In genomic region chr13:22043503-22044431, GRCm38 (mm10) we compare ENCODE assay signal across 8 mouse cellular contexts. TPM values are rescaled to one million over a fixed set of nuclear protein-coding genes. Genes with fewer than 3 reads are reported as not detected.
DNase-seq lines count a peak whose midpoint lies in the region; ATAC-seq and TF ChIP-seq lines count a peak whose summit lies in the region.

No protein-coding gene starts in this region.

- H3K4me1 ChIP-seq in heart, embryonic 10.5 days = peaks cover 6% of the 10 kb centered on the region; the same call in 1 of the 2 replicates
- H3K4me1 ChIP-seq in ES-E14 (ENCODE audit: control insufficient read depth in 2 of 2, insufficient read depth in 2 of 2, low read length in 2 of 2, poor library complexity in 1 of 2) = no peaks in the 10 kb centered on the region
- peaks cover 23% of the 10 kb centered on the region for H3K4me1 ChIP-seq in embryonic facial prominence, embryonic 14.5 days (ENCODE audit: control insufficient read depth, insufficient read depth, low read length)
- peaks cover 14% of the 10 kb centered on the region for H3K4me1 ChIP-seq in intestine, embryonic 16.5 days (ENCODE audit: control insufficient read depth, insufficient read depth, low read length)
- H3K4me1 ChIP-seq in midbrain, embryonic 13.5 days (replicated peaks) = peaks cover 27% of the 10 kb centered on the region

- H3K9me3 ChIP-seq in heart, embryonic 10.5 days = no peaks in the 10 kb centered on the region
- H3K9me3 ChIP-seq in ES-E14 (ENCODE audit: control insufficient read depth, insufficient read depth, low read depth, low read length) = no peaks in the 10 kb centered on the region
- H3K9me3 ChIP-seq in embryonic facial prominence, embryonic 14.5 days (ENCODE audit: control insufficient read depth, low read length) = no peaks in the 10 kb centered on the region
- H3K9me3 ChIP-seq in intestine, embryonic 16.5 days (ENCODE audit: control insufficient read depth, low read length) = no peaks in the 10 kb centered on the region
- H3K9me3 ChIP-seq in midbrain, embryonic 13.5 days = no peaks in the 10 kb centered on the region

- H3K36me3 ChIP-seq in heart, embryonic 10.5 days = no peaks in the 10 kb centered on the region
- no peaks in the 10 kb centered on the region for H3K36me3 ChIP-seq in ES-E14 (ENCODE audit: control insufficient read depth, insufficient read depth, low read length, poor library complexity, severe bottlenecking)
- H3K36me3 ChIP-seq in embryonic facial prominence, embryonic 14.5 days (ENCODE audit: control insufficient read depth, insufficient read depth, low read length) = no peaks in the 10 kb centered on the region
- no peaks in the 10 kb centered on the region for H3K36me3 ChIP-seq in intestine, embryonic 16.5 days (ENCODE audit: control insufficient read depth, insufficient read depth, low read length)
- H3K36me3 ChIP-seq in midbrain, embryonic 13.5 days = no peaks in the 10 kb centered on the region

- H3K27me3 ChIP-seq in heart, embryonic 10.5 days (ENCODE audit: insufficient read depth, poor library complexity, severe bottlenecking) = no peaks in the 10 kb centered on the region
- no peaks in the 10 kb centered on the region for H3K27me3 ChIP-seq in embryonic facial prominence, embryonic 14.5 days (replicated peaks; ENCODE audit: control insufficient read depth, insufficient read depth, low read length)
- H3K27me3 ChIP-seq in intestine, embryonic 16.5 days (replicated peaks; ENCODE audit: control insufficient read depth, insufficient read depth, low read length) = no peaks in the 10 kb centered on the region
- H3K27me3 ChIP-seq in midbrain, embryonic 13.5 days = no peaks in the 10 kb centered on the region

- intact Hi-C loops in heart, postnatal 14 days (cut with DNase I) = loop anchor here (5.0 to 10.0 kb wide), 4 partner anchors 1551 to 1719 kb away; partner anchors contain the start of genes Hist1h1a, Hist1h2ac, Hist1h2bb and Hist1h2bc

- in situ Hi-C loops in ES-E14 (cut with MboI; ENCODE audit: low sequenced_read_pairs in 2 of 2, unreplicated experiment in 2 of 2) = loop anchor here (25.0 kb wide), 6 partner anchors 306 to 1719 kb away; partner anchors contain the start of genes Abt1 (in 1 of the 2), Hist1h1a (in 1 of the 2), Hist1h1d (in 1 of the 2) and Hist1h1t (in 1 of the 2)

- peak; percentile 73 for DNase-seq in heart, embryonic 10.5 days (ENCODE audit: low spot score)
- DNase-seq in heart, postnatal 14 days = no peak
- no peak for DNase-seq in ES-E14 (ENCODE audit: low read depth, low spot score)
- peak; percentile 89 for DNase-seq in embryonic facial prominence, embryonic 14.5 days (ENCODE audit: low spot score)
- no peak for DNase-seq in ovary, postnatal 14 days (ENCODE audit: low spot score)
- DNase-seq in natural killer cell, adult 2 months (ENCODE audit: low spot score in 2 of 2) = no peak

- H3K27ac ChIP-seq in heart, embryonic 10.5 days = peak overlapping the region; percentile 67; the same call in 1 of the 2 replicates
- H3K27ac ChIP-seq in ES-E14 (ENCODE audit: insufficient read depth, low read depth, low read length, poor library complexity, severe bottlenecking) = no peak overlapping the region; the same call in 1 of the 2 replicates
- peak overlapping the region; percentile 83 for H3K27ac ChIP-seq in embryonic facial prominence, embryonic 14.5 days (replicated peaks; ENCODE audit: low read depth, low read length)
- H3K27ac ChIP-seq in intestine, embryonic 16.5 days (ENCODE audit: low read length) = peak overlapping the region; percentile 57
- peak overlapping the region; percentile 84 for H3K27ac ChIP-seq in midbrain, embryonic 13.5 days

- H3K4me3 ChIP-seq in heart, embryonic 10.5 days = peak overlapping the region; percentile 53
- peak overlapping the region; percentile 30 to 47 for H3K4me3 ChIP-seq in ES-E14 (ENCODE audit: insufficient read depth in 1 of 2, low read depth in 1 of 2, low read length in 2 of 2, poor library complexity in 1 of 2, severe bottlenecking in 1 of 2)
- peak overlapping the region; percentile 41 for H3K4me3 ChIP-seq in embryonic facial prominence, embryonic 14.5 days (ENCODE audit: low read depth, low read length)
- H3K4me3 ChIP-seq in intestine, embryonic 16.5 days (ENCODE audit: low read length) = peak overlapping the region; percentile 45
- H3K4me3 ChIP-seq in midbrain, embryonic 13.5 days (replicated peaks) = peak overlapping the region; percentile 43

- WGBS in heart, embryonic 10.5 days = 3% methylated on average over 10 of the region's 14 CpGs
- 1% methylated on average over 5 of the region's 14 CpGs for WGBS in embryonic facial prominence, embryonic 14.5 days
- WGBS in intestine, embryonic 16.5 days = under 1% methylated on average over 9 of the region's 14 CpGs
- under 1% methylated on average over 13 of the region's 14 CpGs for WGBS in midbrain, embryonic 13.5 days

- H3K9ac ChIP-seq in ES-E14 (ENCODE audit: insufficient read depth, low read depth, low read length, poor library complexity, severe bottlenecking) = peak overlapping the region; percentile 56; the same call in 1 of the 2 replicates
- peak overlapping the region; percentile 61 for H3K9ac ChIP-seq in embryonic facial prominence, embryonic 14.5 days (ENCODE audit: low read depth, low read length)
- peak overlapping the region; percentile 51; the same call in 1 of the 2 replicates for H3K9ac ChIP-seq in intestine, embryonic 16.5 days (ENCODE audit: low read depth, low read length)
- peak overlapping the region; percentile 62 for H3K9ac ChIP-seq in midbrain, embryonic 13.5 days (replicated peaks)

- peak overlapping the region; percentile 61 for H3K4me2 ChIP-seq in embryonic facial prominence, embryonic 14.5 days (ENCODE audit: low read depth, low read length)
- peak overlapping the region; percentile 64 for H3K4me2 ChIP-seq in intestine, embryonic 16.5 days (ENCODE audit: low read depth, low read length)
- H3K4me2 ChIP-seq in midbrain, embryonic 13.5 days (replicated peaks) = peak overlapping the region; percentile 67

- ATAC-seq in embryonic facial prominence, embryonic 14.5 days (ENCODE audit: low read depth) = 0 out of 2 replicates have a peak, but pooled peaks have one; percentile 1
- ATAC-seq in intestine, embryonic 16.5 days = peak; percentile 10
- peak; percentile 32 for ATAC-seq in midbrain, embryonic 13.5 days

TF ChIP-seq in ES-E14, 5 proteins besides CTCF, POLR2A, EP300 and RAD21:
- TF ChIP-seq MAFK (IDR thresholded peaks at IDR 0.05; ENCODE audit: insufficient read depth, low read depth, low read length) = no peak
- no peak for TF ChIP-seq CHD2 (IDR thresholded peaks at IDR 0.05; ENCODE audit: low read depth, low read length)
- no peak for TF ChIP-seq ZC3H11A (IDR thresholded peaks at IDR 0.05; ENCODE audit: borderline replicate concordance, low read depth, low read length)
- TF ChIP-seq HCFC1 (IDR thresholded peaks at IDR 0.05; ENCODE audit: borderline replicate concordance, insufficient read depth, low read length) = no peak
- TF ChIP-seq ZNF384 (IDR thresholded peaks at IDR 0.05; ENCODE audit: low read depth, low read length) = no peak

RNA-seq across cellular contexts. Expression of gene Hist1h2bj, which starts 0.8 kb away (rescaled TPM):
- polyA plus RNA-seq in heart, embryonic 10.5 days (2016; fragmentation: Nextera tagmentation; extraction: Ambion mirVana) = 8.3 and 12.9 TPM in 2 replicates
- 10 to 100 TPM; 36.4 to 83.6 TPM for total RNA-seq in heart, postnatal 14 days (2021)
- 1,371 and 1,735 TPM in 2 replicates for total RNA-seq in ES-E14 (2012; rRNA removed)
- polyA plus RNA-seq in embryonic facial prominence, embryonic 14.5 days (2014; fragmentation: Nextera tagmentation; extraction: Ambion mirVana) = 3.4 and 7.4 TPM in 2 replicates
- polyA plus RNA-seq in intestine, embryonic 16.5 days (2015; fragmentation: Nextera tagmentation; extraction: Ambion mirVana) = 4.7 and 7.7 TPM in 2 replicates
- 7.6 and 8.3 TPM in 2 replicates for polyA plus RNA-seq in midbrain, embryonic 13.5 days (2015; fragmentation: Nextera tagmentation; extraction: Ambion mirVana)

RNA-seq across cellular contexts. Expression of gene Hist1h2ag, which starts 1.0 kb away (rescaled TPM):
- polyA plus RNA-seq in heart, embryonic 10.5 days (2016; fragmentation: Nextera tagmentation; extraction: Ambion mirVana) = 18.7 and 42.5 TPM in 2 replicates
- total RNA-seq in heart, postnatal 14 days (2021) = 100 to 1,000 TPM in 1 of 2 experiments, 10 to 100 TPM in 1; 44.4 to 112 TPM
- 786 and 868 TPM in 2 replicates for total RNA-seq in ES-E14 (2012; rRNA removed)
- polyA plus RNA-seq in embryonic facial prominence, embryonic 14.5 days (2014; fragmentation: Nextera tagmentation; extraction: Ambion mirVana) = 24.9 and 28.8 TPM in 2 replicates
- polyA plus RNA-seq in intestine, embryonic 16.5 days (2015; fragmentation: Nextera tagmentation; extraction: Ambion mirVana) = 17.4 and 30.0 TPM in 2 replicates
- 17.7 and 21.2 TPM in 2 replicates for polyA plus RNA-seq in midbrain, embryonic 13.5 days (2015; fragmentation: Nextera tagmentation; extraction: Ambion mirVana)

RNA-seq across cellular contexts. Expression of gene Hist1h4i, which starts 2.6 kb away (rescaled TPM):
- 10.6 and 21.8 TPM in 2 replicates for polyA plus RNA-seq in heart, embryonic 10.5 days (2016; fragmentation: Nextera tagmentation; extraction: Ambion mirVana)
- total RNA-seq in heart, postnatal 14 days (2021) = 10 to 100 TPM; 29.6 to 55.4 TPM
- 814 and 830 TPM in 2 replicates for total RNA-seq in ES-E14 (2012; rRNA removed)
- polyA plus RNA-seq in embryonic facial prominence, embryonic 14.5 days (2014; fragmentation: Nextera tagmentation; extraction: Ambion mirVana) = 11.8 and 13.3 TPM in 2 replicates
- 18.8 and 22.0 TPM in 2 replicates for polyA plus RNA-seq in intestine, embryonic 16.5 days (2015; fragmentation: Nextera tagmentation; extraction: Ambion mirVana)
- polyA plus RNA-seq in midbrain, embryonic 13.5 days (2015; fragmentation: Nextera tagmentation; extraction: Ambion mirVana) = 18.1 and 20.1 TPM in 2 replicates

RNA-seq across cellular contexts. Expression of gene Hist1h2bk, which starts 8.1 kb away (rescaled TPM):
- 3.1 and 6.4 TPM in 2 replicates for polyA plus RNA-seq in heart, embryonic 10.5 days (2016; fragmentation: Nextera tagmentation; extraction: Ambion mirVana)
- total RNA-seq in heart, postnatal 14 days (2021) = 100 to 1,000 TPM in 1 of 2 experiments, 10 to 100 TPM in 1; 67.9 to 160 TPM
- total RNA-seq in ES-E14 (2012; rRNA removed) = 1,340 and 1,966 TPM in 2 replicates
- polyA plus RNA-seq in embryonic facial prominence, embryonic 14.5 days (2014; fragmentation: Nextera tagmentation; extraction: Ambion mirVana) = 3.9 and 6.6 TPM in 2 replicates
- 1.8 and 2.9 TPM in 2 replicates for polyA plus RNA-seq in intestine, embryonic 16.5 days (2015; fragmentation: Nextera tagmentation; extraction: Ambion mirVana)
- polyA plus RNA-seq in midbrain, embryonic 13.5 days (2015; fragmentation: Nextera tagmentation; extraction: Ambion mirVana) = 4.0 and 5.5 TPM in 2 replicates

RNA-seq across cellular contexts. Expression of gene Hist1h2ah, which starts 8.4 kb away (rescaled TPM):
- polyA plus RNA-seq in heart, embryonic 10.5 days (2016; fragmentation: Nextera tagmentation; extraction: Ambion mirVana) = 3.5 and 4.5 TPM in 2 replicates
- 100 to 1,000 TPM in 1 of 2 experiments, 10 to 100 TPM in 1; 69.3 to 132 TPM for total RNA-seq in heart, postnatal 14 days (2021)
- total RNA-seq in ES-E14 (2012; rRNA removed) = 1,543 and 2,450 TPM in 2 replicates
- 13.1 TPM in 1 of 2 replicates, not detected in the other for polyA plus RNA-seq in embryonic facial prominence, embryonic 14.5 days (2014; fragmentation: Nextera tagmentation; extraction: Ambion mirVana)
- polyA plus RNA-seq in intestine, embryonic 16.5 days (2015; fragmentation: Nextera tagmentation; extraction: Ambion mirVana) = 4.6 and 5.1 TPM in 2 replicates
- polyA plus RNA-seq in midbrain, embryonic 13.5 days (2015; fragmentation: Nextera tagmentation; extraction: Ambion mirVana) = 6.2 TPM in 1 of 2 replicates, not detected in the other

Comparison
In these comparisons a context has a peak if more than half of its experiments do, and no peak if none do; other contexts are left out.
1. DNase-seq: peak in heart, embryonic 10.5 days (single experiment) and embryonic facial prominence, embryonic 14.5 days (single experiment); none in heart, postnatal 14 days (0 of 2), ES-E14 (single experiment), ovary, postnatal 14 days (single experiment) and natural killer cell, adult 2 months (0 of 2).
2. Peak in every context shown above with its lines, with median percentiles within 50 percentile points of each other: H3K4me3 ChIP-seq, H3K9ac ChIP-seq, ATAC-seq and H3K4me2 ChIP-seq.